Mouse (Mus musculus): ENCODE data around the gene Hmgn5. TPM values are rescaled to one million over a fixed set of nuclear protein-coding genes. Genes with fewer than 3 reads are reported as not detected.

Gene Hmgn5
- polyA plus RNA-seq (2012; ENCODE audit: insufficient read depth, insufficient read length, low replicate concordance, missing spikeins): not detected in 2 replicates

- TF ChIP-seq CTCF (IDR thresholded peaks at IDR 0.05; ENCODE audit: insufficient read depth, low read depth, low read length) (no peak), POLR2A (IDR thresholded peaks at IDR 0.05; ENCODE audit: insufficient read depth, low read depth, low read length) (no peak)
- peak within 1 kb of the TSS; percentile 54 for H3K4me3 ChIP-seq (ENCODE audit: insufficient read depth, low read depth, low read length)
- 25% methylated on average over 25 of the region's 25 CpGs for WGBS
- H3K4me1 ChIP-seq (ENCODE audit: control insufficient read depth, insufficient read depth, low read length): no peaks in the 10 kb centered on the region
- H3K27ac ChIP-seq (ENCODE audit: insufficient read depth, low read depth, low read length): no peak within 1 kb of the TSS
Measured at GRCm38 (mm10) chrX:109013283-109013682, at the start of gene Hmgn5. Gene Hmgn5, minus strand, starts transcription at chrX:109013404.

- TF ChIP-seq CTCF (IDR thresholded peaks at IDR 0.05; ENCODE audit: insufficient read depth, low read depth, low read length) (no peak), POLR2A (IDR thresholded peaks at IDR 0.05; ENCODE audit: insufficient read depth, low read depth, low read length) (no peak)
- Histone ChIP-seq H3K4me3 (ENCODE audit: insufficient read depth, low read depth, low read length) (no peak overlapping the region), H3K27ac (ENCODE audit: insufficient read depth, low read depth, low read length) (no peak overlapping the region), H3K4me1 (ENCODE audit: control insufficient read depth, insufficient read depth, low read length) (no peaks in the 10 kb centered on the region)
- 62% methylated on average over 1 of the region's 1 CpGs for WGBS
Measured at GRCm38 (mm10) chrX:109047773-109048172, 34.6 kb upstream of the Hmgn5 start.

DNA sequence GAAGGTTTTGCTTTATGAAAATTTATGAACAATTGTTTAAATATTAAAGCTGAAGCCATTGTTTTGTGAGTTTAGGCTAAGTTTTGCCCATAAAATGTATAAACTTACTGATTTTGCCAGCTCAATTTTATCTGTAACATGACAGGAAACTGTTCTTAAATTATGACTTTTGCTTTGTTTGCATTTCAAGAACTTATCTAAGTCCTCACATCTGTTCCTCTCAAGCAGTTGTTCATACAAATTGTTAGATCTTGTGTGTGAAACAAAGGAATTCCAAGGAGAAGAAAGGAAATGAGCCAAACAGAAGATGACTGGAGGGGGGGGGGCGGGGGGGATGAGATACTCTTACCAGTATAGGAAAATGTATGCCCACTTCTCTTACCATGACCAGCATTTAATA lies 13.0 kb upstream of the Hmgn5 start:
- TF ChIP-seq POLR2A (IDR thresholded peaks at IDR 0.05; ENCODE audit: insufficient read depth, low read depth, low read length): no peak
- TF ChIP-seq CTCF (IDR thresholded peaks at IDR 0.05; ENCODE audit: insufficient read depth, low read depth, low read length): no peak
- no peaks in the 10 kb centered on the region for H3K4me1 ChIP-seq (ENCODE audit: control insufficient read depth, insufficient read depth, low read length)
- no peak overlapping the region for H3K4me3 ChIP-seq (ENCODE audit: insufficient read depth, low read depth, low read length)
- no peak overlapping the region for H3K27ac ChIP-seq (ENCODE audit: insufficient read depth, low read depth, low read length)
- WGBS: 87% methylated on average over 1 of the region's 1 CpGs

DNA sequence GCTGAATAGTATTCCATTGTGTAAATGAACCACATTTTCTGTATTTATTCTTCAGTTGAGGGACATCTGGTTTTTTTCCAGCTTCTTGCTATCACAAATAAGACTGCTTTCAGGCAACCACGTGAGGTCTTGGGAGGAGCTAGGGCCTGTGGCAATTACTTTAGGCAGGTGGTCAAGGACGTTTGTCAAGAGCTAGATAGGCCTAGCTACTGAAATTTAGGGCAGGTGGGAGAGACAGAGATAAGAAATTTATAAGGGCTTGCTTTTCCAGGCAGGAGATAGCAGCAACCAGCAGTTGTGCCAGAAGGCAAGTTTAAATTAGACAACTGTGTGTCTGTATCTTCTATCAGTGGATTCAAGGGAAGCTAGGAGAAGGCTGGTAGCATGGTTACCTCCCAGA lies 7.7 kb upstream of the Hmgn5 start:
- no peaks in the 10 kb centered on the region for H3K4me1 ChIP-seq (ENCODE audit: control insufficient read depth, insufficient read depth, low read length)
- TF ChIP-seq CTCF (IDR thresholded peaks at IDR 0.05; ENCODE audit: insufficient read depth, low read depth, low read length) (no peak), POLR2A (IDR thresholded peaks at IDR 0.05; ENCODE audit: insufficient read depth, low read depth, low read length) (no peak)
- 52% methylated on average over 2 of the region's 2 CpGs for WGBS

GRCm38 (mm10) chrX:109014166-109014565 lies 962 bp upstream of the Hmgn5 start:
- H3K4me1 ChIP-seq (ENCODE audit: control insufficient read depth, insufficient read depth, low read length): no peaks in the 10 kb centered on the region
- no peak overlapping the region for H3K27ac ChIP-seq (ENCODE audit: insufficient read depth, low read depth, low read length)
- TF ChIP-seq POLR2A (IDR thresholded peaks at IDR 0.05; ENCODE audit: insufficient read depth, low read depth, low read length): no peak
- TF ChIP-seq CTCF (IDR thresholded peaks at IDR 0.05; ENCODE audit: insufficient read depth, low read depth, low read length): no peak
- WGBS: 28% methylated on average over 4 of the region's 4 CpGs
- H3K4me3 ChIP-seq (ENCODE audit: insufficient read depth, low read depth, low read length): no peak overlapping the region

More for the DNA sequence above, 7.7 kb upstream of the Hmgn5 start:
- no peak overlapping the region for H3K27ac ChIP-seq (ENCODE audit: insufficient read depth, low read depth, low read length)
- no peak overlapping the region for H3K4me3 ChIP-seq (ENCODE audit: insufficient read depth, low read depth, low read length)

GRCm38 (mm10) chrX:109013686-109014085 lies 482 bp upstream of the Hmgn5 start:
- Histone ChIP-seq H3K4me3 (ENCODE audit: insufficient read depth, low read depth, low read length) (peak overlapping the region; percentile 54), H3K27ac (ENCODE audit: insufficient read depth, low read depth, low read length) (no peak overlapping the region), H3K4me1 (ENCODE audit: control insufficient read depth, insufficient read depth, low read length) (no peaks in the 10 kb centered on the region)
- 12% methylated on average over 17 of the region's 17 CpGs for WGBS
- no peak for TF ChIP-seq CTCF (IDR thresholded peaks at IDR 0.05; ENCODE audit: insufficient read depth, low read depth, low read length)
- no peak for TF ChIP-seq POLR2A (IDR thresholded peaks at IDR 0.05; ENCODE audit: insufficient read depth, low read depth, low read length)

DNA sequence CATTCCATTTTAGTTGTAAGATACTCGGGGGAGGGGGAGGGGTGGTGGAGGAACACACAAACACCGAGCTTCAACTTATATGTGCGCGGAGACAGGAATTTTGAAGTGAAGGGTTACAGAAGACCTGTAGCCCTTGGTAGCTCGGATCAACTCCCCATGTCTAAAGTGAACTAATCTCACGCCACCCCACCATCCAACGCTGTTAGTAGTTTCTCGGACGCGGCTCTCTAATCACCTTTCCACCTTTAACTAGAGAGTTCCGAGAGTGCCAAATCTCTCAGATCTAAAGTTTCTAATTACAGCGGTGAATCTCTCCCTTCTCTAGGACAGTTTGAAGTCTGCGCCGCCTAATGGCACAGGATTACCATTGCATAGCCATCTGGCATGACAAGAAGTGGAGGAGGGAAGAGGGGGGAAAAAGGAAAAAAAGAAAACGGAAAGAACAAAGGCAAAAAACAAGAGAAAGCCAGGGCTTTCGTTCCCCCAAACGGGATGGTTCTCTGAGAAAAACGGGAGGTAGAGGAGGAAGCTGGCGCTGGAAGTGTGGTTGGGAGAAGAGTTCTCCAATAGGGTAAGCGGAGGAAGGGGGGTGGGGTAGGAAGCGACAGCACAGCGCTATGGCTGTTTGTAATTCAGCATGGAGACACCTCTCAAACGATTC lies 703 bp downstream of the Hmgn5 start:
- Histone ChIP-seq H3K27ac (ENCODE audit: insufficient read depth, low read depth, low read length) (no peak overlapping the region), H3K4me1 (ENCODE audit: control insufficient read depth, insufficient read depth, low read length) (no peaks in the 10 kb centered on the region), H3K4me3 (ENCODE audit: insufficient read depth, low read depth, low read length) (peak overlapping the region; percentile 54)
- 20% methylated on average over 23 of the region's 23 CpGs for WGBS
- TF ChIP-seq POLR2A (IDR thresholded peaks at IDR 0.05; ENCODE audit: insufficient read depth, low read depth, low read length) (no peak), CTCF (IDR thresholded peaks at IDR 0.05; ENCODE audit: insufficient read depth, low read depth, low read length) (no peak)

DNA sequence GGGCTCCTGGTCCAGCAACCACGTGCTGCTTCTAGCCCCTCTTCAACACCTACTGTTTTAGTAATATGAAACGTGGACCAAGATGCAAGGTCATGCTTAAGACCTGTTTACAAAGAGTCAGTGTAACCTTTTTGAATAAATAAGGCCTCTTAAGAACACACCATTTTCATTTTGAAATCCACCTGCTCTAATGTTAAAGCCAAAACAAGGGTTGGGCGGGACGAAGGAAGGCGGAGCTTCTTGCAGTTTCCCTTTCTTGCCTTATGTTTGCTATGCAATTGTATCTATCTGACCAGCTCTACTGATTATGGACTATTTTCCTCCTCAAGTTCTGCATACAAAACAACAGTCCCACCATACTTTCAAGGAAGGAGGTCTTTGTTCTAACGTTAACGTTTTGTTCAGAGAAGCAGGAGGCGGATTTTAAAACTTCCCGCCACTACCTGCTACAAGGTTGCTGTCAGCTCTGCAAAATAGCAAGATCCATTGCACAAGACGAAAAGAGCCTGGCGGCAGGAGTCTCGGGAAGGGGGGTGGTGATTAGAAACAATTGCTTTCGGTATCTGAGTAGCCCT lies 1.5 kb downstream of the Hmgn5 start:
- no peak for TF ChIP-seq CTCF (IDR thresholded peaks at IDR 0.05; ENCODE audit: insufficient read depth, low read depth, low read length)
- no peak for TF ChIP-seq POLR2A (IDR thresholded peaks at IDR 0.05; ENCODE audit: insufficient read depth, low read depth, low read length)
- Histone ChIP-seq H3K27ac (ENCODE audit: insufficient read depth, low read depth, low read length) (no peak overlapping the region), H3K4me1 (ENCODE audit: control insufficient read depth, insufficient read depth, low read length) (no peaks in the 10 kb centered on the region), H3K4me3 (ENCODE audit: insufficient read depth, low read depth, low read length) (peak overlapping the region; percentile 54)
- WGBS: 15% methylated on average over 13 of the region's 13 CpGs

DNA sequence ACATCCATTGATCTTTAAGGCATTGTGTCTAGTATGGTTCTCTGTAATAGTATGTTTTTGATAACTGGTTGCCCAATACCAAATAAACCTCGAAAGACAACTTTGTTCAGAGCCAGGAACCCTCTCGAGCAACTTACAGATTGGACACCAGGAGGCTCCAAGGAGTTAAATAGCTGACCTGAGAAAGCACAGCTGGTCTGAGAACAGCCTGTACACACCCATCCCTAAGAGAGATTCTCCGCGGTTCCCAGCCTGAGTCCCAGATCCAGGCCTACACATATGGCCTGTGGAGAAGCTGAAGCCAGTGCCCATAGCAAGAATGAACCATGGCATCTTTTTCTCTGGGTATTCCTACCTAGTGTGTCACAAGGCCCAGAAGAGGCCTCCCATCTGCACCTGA lies 11.9 kb downstream of the Hmgn5 start:
- Histone ChIP-seq H3K27ac (ENCODE audit: insufficient read depth, low read depth, low read length) (no peak overlapping the region), H3K4me1 (ENCODE audit: control insufficient read depth, insufficient read depth, low read length) (no peaks in the 10 kb centered on the region), H3K4me3 (ENCODE audit: insufficient read depth, low read depth, low read length) (no peak overlapping the region)
- WGBS: 74% methylated on average over 4 of the region's 4 CpGs
- TF ChIP-seq POLR2A (IDR thresholded peaks at IDR 0.05; ENCODE audit: insufficient read depth, low read depth, low read length) (no peak), CTCF (IDR thresholded peaks at IDR 0.05; ENCODE audit: insufficient read depth, low read depth, low read length) (no peak)

Other genes starting within 250 kb of the Hmgn5 start
- gene Brwd3, start 179.0 kb downstream of the Hmgn5 start, polyA plus RNA-seq (2012; ENCODE audit: insufficient read depth, insufficient read length, low replicate concordance, missing spikeins): not detected in 2 replicates
- gene Sh3bgrl, start 82.0 kb upstream of the Hmgn5 start, polyA plus RNA-seq (2012; ENCODE audit: insufficient read depth, insufficient read length, low replicate concordance, missing spikeins): not detected in 2 replicates
- not detected in 2 replicates for gene Gm6377, start 183.4 kb upstream of the Hmgn5 start, polyA plus RNA-seq (2012; ENCODE audit: insufficient read depth, insufficient read length, low replicate concordance, missing spikeins)

Measured in olfactory bulb, adult 2 months (tissue).